Mouse (Mus musculus) thymus, postnatal 14 days (tissue): ENCODE measurements around the gene Rnf135.
"Not testable (repeated sequence)": the region's sequence is repeated elsewhere in the genome, so short reads cannot be mapped to it uniquely, and the experiment has no call there.

ENCODE experiments used
- DNase-seq: peaks from one replicate; pipeline ENCODE4 v3.0.0; 2021

Gene Rnf135

GRCm38 (mm10) chr11:80163362-80164116 is 20.1 kb upstream of the Rnf135 start:
- no peak for DNase-seq

- DNase-seq, result no peak
Measured at GRCm38 (mm10) chr11:80164224-80164623, 19.4 kb upstream of the Rnf135 start.

GRCm38 (mm10) chr11:80168121-80168520 is 15.5 kb upstream of the Rnf135 start:
- no peak for DNase-seq

GRCm38 (mm10) chr11:80168611-80169249 is 14.9 kb upstream of the Rnf135 start:
- DNase-seq, result no peak

GRCm38 (mm10) chr11:80169629-80170028 is 14.0 kb upstream of the Rnf135 start:
- DNase-seq, result no peak

GRCm38 (mm10) chr11:80170351-80170750 is 13.3 kb upstream of the Rnf135 start:
- DNase-seq, result no peak

- DNase-seq, result no peak
Measured at GRCm38 (mm10) chr11:80171884-80172283, 11.8 kb upstream of the Rnf135 start.

GRCm38 (mm10) chr11:80173963-80174670 is 9.5 kb upstream of the Rnf135 start:
- no peak for DNase-seq

GRCm38 (mm10) chr11:80176911-80177895 is 6.4 kb upstream of the Rnf135 start:
- DNase-seq, result peak; percentile 27

GRCm38 (mm10) chr11:80178316-80178715 is 5.3 kb upstream of the Rnf135 start:
- no peak for DNase-seq

- no peak for DNase-seq
Measured at GRCm38 (mm10) chr11:80181021-80181749, 2.5 kb upstream of the Rnf135 start.

- DNase-seq, result not testable (repeated sequence)
Measured at GRCm38 (mm10) chr11:80183054-80183704, 472 bp upstream of the Rnf135 start.

GRCm38 (mm10) chr11:80184531-80185071 is 950 bp downstream of the Rnf135 start:
- DNase-seq, result no peak

- DNase-seq, result not testable (repeated sequence)
Measured at GRCm38 (mm10) chr11:80185441-80185976, 1.9 kb downstream of the Rnf135 start.

- no peak for DNase-seq
Measured at GRCm38 (mm10) chr11:80190280-80190679, 6.6 kb downstream of the Rnf135 start.

- no peak for DNase-seq
Measured at GRCm38 (mm10) chr11:80193827-80194226, 10.2 kb downstream of the Rnf135 start.

- DNase-seq, result no peak
Measured at GRCm38 (mm10) chr11:80196351-80196750, 12.7 kb downstream of the Rnf135 start.

GRCm38 (mm10) chr11:80199316-80199715 is 15.7 kb downstream of the Rnf135 start:
- no peak for DNase-seq

- DNase-seq, result no peak
Measured at GRCm38 (mm10) chr11:80199773-80200172, 16.1 kb downstream of the Rnf135 start.

GRCm38 (mm10) chr11:80200326-80200725 is 16.7 kb downstream of the Rnf135 start:
- peak; percentile 42 for DNase-seq

GRCm38 (mm10) chr11:80202296-80202695 is 18.6 kb downstream of the Rnf135 start:
- DNase-seq, result no peak
